Mouse (Mus musculus) leukemia stem cell, adult 10-12 weeks (primary cell): ENCODE measurements around the gene Pde5a. TPM values are rescaled to one million over a fixed set of nuclear protein-coding genes. Genes with fewer than 3 reads are reported as not detected.

Source experiments
- polyA plus RNA-seq: library from polyadenylated mRNA; stranded (reverse); fragments of >175 nt; gene quantifications from 2 replicates; pipeline ENCODE4 v1.2.3, GENCODE M21; 2012; ENCODE audit warnings: low replicate concordance

Pde5a gene
- polyA plus RNA-seq = 0.19 TPM in 1 of 2 replicates, not detected in the other

DNA sequence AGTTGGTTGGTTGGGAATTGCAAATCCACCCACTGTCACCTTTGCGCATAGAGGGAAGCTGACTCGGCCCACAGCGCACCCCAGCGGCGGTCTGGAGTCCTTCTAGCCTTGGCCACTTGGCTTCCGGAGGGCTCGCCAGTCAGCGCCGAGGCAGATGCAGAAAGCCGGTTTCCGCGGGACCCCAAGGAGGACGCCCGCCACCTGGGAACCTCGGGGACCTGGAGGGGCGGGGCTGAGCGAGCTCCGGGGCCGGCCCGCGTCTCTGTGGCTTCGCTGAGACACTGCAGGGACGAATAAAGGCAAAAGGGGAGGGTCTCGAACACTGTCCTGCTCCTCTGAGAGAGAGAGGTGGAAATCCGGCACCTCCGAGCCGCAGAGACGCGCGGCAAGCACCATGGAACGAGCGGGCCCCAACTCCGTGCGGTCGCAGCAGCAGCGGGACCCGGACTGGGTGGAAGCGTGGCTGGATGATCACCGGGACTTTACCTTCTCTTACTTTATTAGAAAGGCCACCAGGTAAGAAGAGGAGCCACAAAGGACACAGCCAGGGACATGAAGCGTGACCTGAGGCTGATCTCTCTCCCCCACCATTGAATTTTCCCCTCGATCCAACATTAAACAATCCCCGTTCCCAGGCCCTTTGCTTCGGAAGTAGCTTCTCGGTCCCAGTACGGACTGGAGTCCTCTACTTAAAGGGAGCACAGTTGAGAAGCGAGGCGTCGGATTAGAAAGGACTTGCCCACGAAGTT, at the start of gene Pde5a:
Pde5a (plus strand) TSS at position 96 of the 749 bp plus-strand sequence.

GRCm38 (mm10) chr3:122894772-122895171, 166.0 kb downstream of the Pde5a start, which contains the start of gene Fabp2:
Gene Fabp2 (plus strand): TSS chr3:122895072.

Other genes starting within 250 kb of the Pde5a start
- 0.06 and 0.07 TPM in 2 replicates for gene Fnbp1l, start 109.2 kb upstream of the Pde5a start, polyA plus RNA-seq
- gene Fabp2, start 166.1 kb downstream of the Pde5a start, polyA plus RNA-seq = not detected in 2 replicates
- gene Gm10959, start 190.4 kb downstream of the Pde5a start, polyA plus RNA-seq = not detected in 2 replicates
- 34.1 and 46.9 TPM in 2 replicates for gene 1810037I17Rik, start 195.3 kb downstream of the Pde5a start, polyA plus RNA-seq